Mouse (Mus musculus) thymus, postnatal 36 days (tissue): ENCODE measurements at regions not wholly inside any gene's neighbourhood (a gene's known extent, or its start where the extent isn't known, plus 50 kb on each side); places are given as distances from the start of the nearest gene placed in this dataset.

Experiments used
- DNase-seq, 2 experiments: peaks; one replicate each; pipeline ENCODE4 v3.0.0; 2022; ENCODE audit warnings: mixed read lengths in 2 of 2

- DNase-seq = no peak
Measured at GRCm38 (mm10) chr13:119143351-119143750, 285.1 kb upstream of the Paip1 start.

DNA sequence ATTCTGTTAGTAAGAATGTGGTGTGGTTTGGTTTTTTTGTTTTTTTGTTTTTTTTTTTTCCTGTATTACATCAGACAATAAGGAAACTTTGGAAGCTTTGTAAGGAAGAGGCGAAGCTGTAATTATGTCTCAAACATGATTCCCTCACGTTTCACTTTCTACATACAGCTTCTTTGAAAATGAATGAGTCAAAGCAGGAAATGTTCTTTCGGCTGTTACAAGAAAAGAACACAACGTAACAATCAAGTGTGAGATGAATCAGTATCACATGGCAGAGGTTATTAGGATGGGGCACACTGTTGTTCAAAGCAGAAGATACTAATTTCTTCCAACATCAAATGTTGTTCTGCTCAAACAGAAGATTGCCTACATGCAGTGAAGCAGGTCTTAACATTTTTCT lies 282.7 kb upstream of the Paip1 start:
- no peak for DNase-seq

GRCm38 (mm10) chr13:119147701-119148100 lies 280.7 kb upstream of the Paip1 start:
- DNase-seq = no peak

DNA sequence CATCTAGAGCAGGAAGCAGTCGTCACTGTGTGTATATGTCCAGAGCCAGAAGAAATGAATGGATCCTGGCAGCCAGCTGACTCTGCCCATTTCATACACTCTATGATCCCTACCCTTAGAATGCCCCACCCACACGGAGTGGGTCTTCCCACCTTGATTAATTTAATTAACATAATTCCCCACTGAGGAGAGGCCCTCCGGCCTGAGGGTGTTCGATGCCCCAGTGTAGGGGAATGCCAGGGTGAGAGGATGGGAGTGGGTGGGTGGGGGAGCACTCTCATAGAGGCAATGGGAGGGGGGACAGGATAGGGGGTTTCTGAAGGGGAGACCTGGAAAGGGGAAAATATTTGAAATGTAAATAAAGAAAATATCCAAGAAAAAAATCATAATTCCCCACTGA lies 279.3 kb upstream of the Paip1 start:
- no peak for DNase-seq

- DNase-seq = no peak
Measured at GRCm38 (mm10) chr13:119150847-119151548, 277.4 kb upstream of the Paip1 start.

- DNase-seq = no peak
Measured at GRCm38 (mm10) chr13:119177753-119178152, 250.6 kb upstream of the Paip1 start.

- DNase-seq = no peak
Measured at GRCm38 (mm10) chr13:119178212-119178611, 250.2 kb upstream of the Paip1 start.

GRCm38 (mm10) chr13:119179157-119179920 lies 249.1 kb upstream of the Paip1 start:
- no peak for DNase-seq

DNA sequence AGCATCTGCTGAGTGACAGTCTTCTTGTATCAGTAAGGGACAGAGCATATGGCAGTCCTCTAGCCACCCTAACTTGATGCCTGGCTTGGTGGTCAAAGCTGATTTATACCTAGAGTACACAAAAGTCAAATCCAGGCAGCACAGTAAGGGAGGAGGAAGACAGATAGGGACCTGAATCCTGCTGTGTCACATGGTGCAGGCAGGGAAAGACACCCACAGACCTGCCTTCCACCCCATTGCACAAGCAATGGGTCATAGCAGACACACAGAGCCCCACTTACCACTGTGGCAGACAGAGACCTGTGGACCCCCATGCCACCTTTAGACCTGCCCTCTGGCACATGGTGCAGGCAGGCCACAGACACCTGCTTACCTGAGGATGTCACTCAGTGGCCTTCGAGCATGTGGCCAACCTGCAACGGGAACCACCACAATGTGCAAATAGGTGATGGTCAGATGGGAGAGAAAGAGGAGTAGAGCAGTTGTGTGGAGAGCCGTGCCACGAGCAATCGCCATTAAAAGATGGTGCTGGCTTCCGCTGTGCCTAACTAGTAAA lies 244.0 kb upstream of the Paip1 start:
- DNase-seq = no peak

DNA sequence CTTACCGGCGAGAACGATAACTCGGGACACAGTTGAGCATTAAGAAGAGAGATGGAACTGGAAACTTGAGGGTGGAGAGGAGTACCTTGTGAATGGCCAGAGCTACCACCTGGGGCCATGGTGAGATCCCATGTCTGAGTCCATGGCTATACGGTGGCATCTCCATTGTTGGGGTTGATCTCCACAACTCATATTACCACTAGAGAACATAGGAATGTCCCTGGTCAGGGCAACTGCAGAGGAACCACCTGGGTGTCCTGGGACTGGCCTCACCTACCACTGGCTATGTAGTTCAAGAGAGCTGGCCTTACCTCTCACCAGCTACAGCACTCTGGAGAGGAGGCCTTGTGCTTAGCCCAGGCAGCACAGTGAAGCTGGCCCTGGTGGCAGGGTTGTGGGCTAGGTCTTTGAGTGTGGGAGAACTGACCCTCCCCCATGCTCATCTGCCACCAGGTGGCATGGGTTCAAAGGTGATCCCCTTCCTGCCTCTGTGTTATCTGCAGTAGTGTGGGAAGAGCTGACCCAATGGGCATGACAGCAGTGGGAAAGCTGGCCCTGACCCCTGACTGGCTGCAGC lies 242.7 kb upstream of the Paip1 start:
- no peak for DNase-seq

DNA sequence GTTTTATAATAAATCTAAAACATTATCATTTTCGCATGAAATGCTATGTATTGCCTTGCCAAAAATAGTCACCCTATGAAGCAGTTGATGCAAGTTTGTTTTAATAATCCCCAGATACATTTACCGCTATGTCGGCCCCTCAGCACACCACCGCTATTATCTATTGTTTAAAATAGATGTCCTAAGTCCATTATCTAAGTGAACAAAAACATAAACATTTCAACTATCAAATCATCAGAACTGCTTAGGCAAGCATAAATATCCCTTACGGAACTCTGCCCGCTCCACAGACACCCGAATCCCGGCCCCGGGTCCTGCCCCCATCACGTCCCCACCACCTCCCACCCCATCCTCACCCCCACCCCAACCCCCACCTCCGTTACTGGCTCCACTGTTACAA lies 196.8 kb upstream of the Paip1 start:
- no peak for DNase-seq

GRCm38 (mm10) chr13:119232100-119233029 lies 196.0 kb upstream of the Paip1 start:
- DNase-seq = no peak

- no peak for DNase-seq
Measured at GRCm38 (mm10) chr13:119233030-119233385, 195.4 kb upstream of the Paip1 start.

DNA sequence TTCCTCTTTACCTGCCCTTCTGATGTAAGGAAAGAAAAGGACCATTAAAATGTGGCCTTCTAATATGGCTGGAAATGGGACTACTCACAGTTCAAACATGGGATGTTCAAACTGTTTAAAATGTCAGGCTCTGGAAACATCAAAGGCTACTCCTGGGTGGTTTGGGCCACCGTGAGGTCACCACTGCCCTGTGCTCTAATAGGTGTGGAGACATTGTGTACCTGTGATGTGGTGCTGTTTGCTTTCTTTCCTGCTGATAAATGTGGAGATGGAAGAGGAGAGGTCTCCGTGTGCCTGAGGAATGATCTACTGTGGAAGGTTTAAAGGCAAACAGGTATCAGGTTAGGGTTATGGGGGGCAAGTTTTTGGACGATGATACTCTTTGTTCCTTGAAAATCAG lies 194.5 kb upstream of the Paip1 start:
- no peak for DNase-seq

DNA sequence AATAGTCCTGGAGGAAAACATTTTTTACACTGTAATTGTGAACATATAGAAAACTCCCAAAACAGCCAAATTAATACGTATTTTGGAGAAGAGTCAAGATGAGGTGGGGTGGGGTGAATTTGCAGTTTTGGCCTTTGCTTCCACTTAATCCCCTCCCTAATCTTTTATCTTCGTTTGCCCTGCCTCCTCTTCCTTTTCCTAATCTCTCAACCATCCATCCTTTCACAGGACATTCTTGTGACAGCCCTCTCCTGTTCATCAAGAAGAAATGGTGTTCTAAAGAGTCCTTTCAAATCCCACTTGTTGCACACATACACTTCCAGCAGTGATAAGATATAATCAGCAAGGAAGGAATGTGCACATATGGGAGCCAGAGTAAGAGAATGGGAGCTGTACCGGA lies 186.0 kb upstream of the Paip1 start:
- no peak for DNase-seq

DNA sequence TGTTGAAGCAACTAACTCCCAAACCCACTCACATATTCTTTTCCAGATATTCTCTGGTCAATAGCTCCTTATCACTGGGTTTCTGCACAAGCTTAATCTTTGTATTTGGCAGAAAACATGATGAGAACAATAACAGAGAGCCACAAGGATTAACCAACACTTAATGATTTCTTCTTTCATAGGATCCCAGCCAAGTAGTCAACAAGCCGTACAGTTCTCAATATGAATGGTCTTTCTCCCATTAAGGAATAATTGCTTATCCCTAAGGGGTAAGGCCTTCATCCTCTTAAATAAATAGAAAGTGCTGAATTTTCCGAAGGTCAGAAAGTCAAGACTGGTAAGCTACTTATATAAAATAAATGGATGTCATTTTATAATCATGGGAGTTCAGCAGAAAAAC lies 181.3 kb upstream of the Paip1 start:
- DNase-seq = no peak

DNA sequence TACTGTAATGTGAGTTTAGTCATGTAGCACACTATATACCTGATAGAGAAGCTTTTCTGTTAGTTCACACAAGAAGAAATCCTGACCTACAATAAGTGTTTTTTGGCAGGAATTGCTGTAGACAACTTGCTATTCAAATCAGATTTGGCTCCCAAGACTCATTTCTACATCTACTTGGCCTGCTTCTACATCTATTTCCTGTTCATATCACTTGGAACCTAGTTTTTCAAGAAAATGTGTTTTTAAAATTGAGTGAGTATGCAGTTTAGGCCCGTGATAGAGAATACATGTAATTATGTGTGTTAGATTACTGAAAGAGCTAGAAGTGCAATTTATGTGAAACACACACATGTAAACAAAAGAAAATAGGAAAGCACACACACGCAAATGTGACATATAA lies 176.4 kb upstream of the Paip1 start:
- no peak for DNase-seq

- no peak for DNase-seq
Measured at GRCm38 (mm10) chr13:119256350-119256749, 172.1 kb upstream of the Paip1 start.

DNA sequence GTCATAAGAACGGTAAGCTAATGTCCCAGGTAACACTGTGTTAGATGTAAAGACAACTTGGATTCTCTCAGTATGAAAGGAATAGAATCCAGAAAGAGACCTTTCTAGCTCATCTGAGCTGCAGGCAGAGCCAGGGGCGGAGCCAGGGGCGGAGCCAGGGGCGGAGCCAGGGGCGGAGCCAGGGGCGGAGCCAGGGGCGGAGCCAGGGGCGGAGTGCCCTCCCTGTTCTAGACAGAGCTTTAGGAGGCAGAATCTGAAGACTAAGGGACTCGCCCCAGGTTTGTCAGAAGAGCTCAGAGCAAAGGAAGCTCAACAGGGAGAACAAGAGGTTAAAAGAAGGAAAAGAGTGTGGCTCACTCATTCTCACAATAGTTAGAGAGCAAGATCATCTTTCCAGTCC lies 169.9 kb upstream of the Paip1 start:
- no peak for DNase-seq

DNA sequence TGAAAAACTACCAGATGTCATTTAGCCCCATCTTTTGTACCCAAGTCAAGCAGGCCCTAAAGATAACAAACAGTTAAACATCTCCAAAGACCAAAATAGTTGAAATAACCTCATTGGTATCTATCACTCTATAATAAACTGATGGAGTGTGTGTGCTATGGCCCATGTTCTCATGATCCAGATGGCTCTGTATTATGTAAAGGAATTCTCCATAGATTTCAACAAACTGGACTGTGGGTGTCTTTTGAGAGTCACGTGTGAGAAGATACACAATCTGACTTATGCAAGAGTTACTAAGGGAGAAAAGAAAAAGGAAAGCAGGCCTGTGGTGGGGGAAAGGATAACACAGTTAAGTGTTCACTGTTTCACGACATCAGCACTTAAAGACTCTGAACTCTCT lies 164.8 kb upstream of the Paip1 start:
- no peak for DNase-seq

- no peak for DNase-seq
Measured at GRCm38 (mm10) chr13:119267608-119268300, 160.6 kb upstream of the Paip1 start.

GRCm38 (mm10) chr13:119268301-119268675 lies 160.1 kb upstream of the Paip1 start:
- no peak for DNase-seq
